Mouse (Mus musculus) midbrain, embryonic 10.5 days (tissue): ENCODE measurements at regions not wholly inside any gene's neighbourhood (a gene's known extent, or its start where the extent isn't known, plus 50 kb on each side); places are given as distances from the start of the nearest gene placed in this dataset.

ENCODE experiments used
- DNase-seq: peaks from one replicate; pipeline ENCODE4 v3.0.0-alpha.2; 2017; ENCODE audit warnings: low spot score
- H3K27ac ChIP-seq: fragments of 300-500 bp; sonication (generic); replicated peaks from 2 replicates; pipeline ENCODE4 v1.5.1; 2016; ENCODE audit warnings: mild to moderate bottlenecking
- H3K27me3 ChIP-seq: fragments of 300-500 bp; sonication (generic); 2 replicates; pipeline ENCODE4 v1.6.1; 2016; ENCODE audit warnings: low read depth, mild to moderate bottlenecking; ENCODE audit not compliant: poor library complexity, severe bottlenecking
- H3K36me3 ChIP-seq: fragments of 300-500 bp; sonication (generic); 2 replicates; pipeline ENCODE4 v1.6.1; 2016; ENCODE audit warnings: mild to moderate bottlenecking, moderate library complexity
- H3K4me1 ChIP-seq: fragments of 300-500 bp; sonication (generic); 2 replicates; pipeline ENCODE4 v1.6.1; 2016
- H3K4me3 ChIP-seq: fragments of 300-500 bp; sonication (generic); 2 replicates; pipeline ENCODE4 v1.5.1; 2016; ENCODE audit warnings: mild to moderate bottlenecking, moderate library complexity
- H3K9me3 ChIP-seq: fragments of 300-500 bp; sonication (generic); replicated peaks from 2 replicates; pipeline ENCODE4 v1.6.1; 2016; ENCODE audit warnings: mild to moderate bottlenecking
- WGBS: fragments of 180-500 bp; shearing (Covaris S2); methylation state at CpG from one replicate; pipeline ENCODE4 v1.1.7; 2016; 5-methylcytosine and 5-hydroxymethylcytosine counted together

GRCm38 (mm10) chr9:98673461-98674114, 72.1 kb upstream of the Mrps22 start:
- H3K9me3 ChIP-seq: no peaks in the 10 kb centered on the region
- no peak for DNase-seq
- no peaks in the 10 kb centered on the region for H3K27me3 ChIP-seq
- H3K36me3 ChIP-seq: no peaks in the 10 kb centered on the region
- no peaks in the 10 kb centered on the region; the same call in 1 of the 2 replicates for H3K4me1 ChIP-seq
- no peak overlapping the region for H3K4me3 ChIP-seq
- 89% methylated on average over 13 of the region's 13 CpGs for WGBS
- H3K27ac ChIP-seq: no peak overlapping the region

GRCm38 (mm10) chr9:98672361-98672760, 70.9 kb upstream of the Mrps22 start:
- Histone ChIP-seq H3K27me3 (no peaks in the 10 kb centered on the region), H3K9me3 (no peaks in the 10 kb centered on the region), H3K36me3 (no peaks in the 10 kb centered on the region), H3K4me3 (no peak overlapping the region), H3K4me1 (no peaks in the 10 kb centered on the region; the same call in 1 of the 2 replicates), H3K27ac (no peak overlapping the region)
- no peak for DNase-seq
- WGBS: 52% methylated on average over 9 of the region's 9 CpGs

- whole genome bisulfite sequencing: 86% methylated on average over 23 of the region's 23 CpGs
- Histone ChIP-seq H3K9me3 (no peaks in the 10 kb centered on the region), H3K4me3 (no peak overlapping the region), H3K27ac (no peak overlapping the region), H3K36me3 (no peaks in the 10 kb centered on the region), H3K4me1 (no peaks in the 10 kb centered on the region; the same call in 1 of the 2 replicates), H3K27me3 (no peaks in the 10 kb centered on the region)
- DNase-seq: no peak
These were observed 67.2 kb upstream of the Mrps22 start for GRCm38 (mm10) chr9:98668423-98669330.

- Histone ChIP-seq H3K9me3 (no peaks in the 10 kb centered on the region), H3K36me3 (no peaks in the 10 kb centered on the region), H3K4me1 (peaks cover 3% of the 10 kb centered on the region; the same call in 1 of the 2 replicates), H3K4me3 (no peak overlapping the region), H3K27me3 (no peaks in the 10 kb centered on the region), H3K27ac (no peak overlapping the region)
- DNase-seq: no peak
- WGBS: 94% methylated on average over 3 of the region's 3 CpGs
These were observed 65.6 kb upstream of the Mrps22 start for GRCm38 (mm10) chr9:98667072-98667471.

- no peak overlapping the region for H3K27ac ChIP-seq
- DNase-seq: no peak
- no peaks in the 10 kb centered on the region for H3K9me3 ChIP-seq
- WGBS: 80% methylated on average over 3 of the region's 3 CpGs
- peaks cover 3% of the 10 kb centered on the region; the same call in 1 of the 2 replicates for H3K4me1 ChIP-seq
- no peaks in the 10 kb centered on the region for H3K27me3 ChIP-seq
- no peaks in the 10 kb centered on the region for H3K36me3 ChIP-seq
- no peak overlapping the region for H3K4me3 ChIP-seq
These were observed 61.6 kb upstream of the Mrps22 start for GRCm38 (mm10) chr9:98663011-98663410.

GRCm38 (mm10) chr9:98651681-98652080, 50.2 kb upstream of the Mrps22 start:
- H3K36me3 ChIP-seq: no peaks in the 10 kb centered on the region
- no peaks in the 10 kb centered on the region for H3K9me3 ChIP-seq
- WGBS: 72% methylated on average over 2 of the region's 2 CpGs
- 0 out of 2 replicates have a peak, but pooled peaks cover 6% of the 10 kb centered on the region for H3K27me3 ChIP-seq
- no peak overlapping the region for H3K27ac ChIP-seq
- peaks cover 8% of the 10 kb centered on the region for H3K4me1 ChIP-seq
- DNase-seq: no peak
- no peak overlapping the region for H3K4me3 ChIP-seq
